Mouse (Mus musculus): ENCODE measurements around the gene Cldn17.

The Cldn17 gene

DNA sequence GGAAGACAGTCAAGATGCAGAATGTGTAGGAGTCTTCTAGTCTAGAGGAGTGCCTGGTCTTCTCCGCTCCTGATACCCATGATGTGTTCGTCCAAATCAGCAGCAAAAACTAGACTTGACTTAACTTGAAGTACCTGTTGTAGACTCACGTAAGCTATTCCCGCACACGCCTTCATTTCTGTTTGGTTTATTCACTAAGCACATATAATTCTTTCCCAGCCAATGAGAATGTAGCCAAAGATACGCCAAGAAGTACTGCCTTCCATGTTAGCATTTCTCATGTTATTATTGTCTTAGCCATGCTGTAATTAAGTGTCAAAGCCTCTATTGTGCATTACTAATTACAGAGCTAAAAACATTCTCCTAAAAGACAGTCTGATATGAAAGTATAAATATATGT is at the start of gene Cldn17:
TSS of gene Cldn17 (minus strand) at position 101 of the 400 bp plus-strand sequence.
- no peak for DNase-seq (ENCODE audit: low spot score)

DNA sequence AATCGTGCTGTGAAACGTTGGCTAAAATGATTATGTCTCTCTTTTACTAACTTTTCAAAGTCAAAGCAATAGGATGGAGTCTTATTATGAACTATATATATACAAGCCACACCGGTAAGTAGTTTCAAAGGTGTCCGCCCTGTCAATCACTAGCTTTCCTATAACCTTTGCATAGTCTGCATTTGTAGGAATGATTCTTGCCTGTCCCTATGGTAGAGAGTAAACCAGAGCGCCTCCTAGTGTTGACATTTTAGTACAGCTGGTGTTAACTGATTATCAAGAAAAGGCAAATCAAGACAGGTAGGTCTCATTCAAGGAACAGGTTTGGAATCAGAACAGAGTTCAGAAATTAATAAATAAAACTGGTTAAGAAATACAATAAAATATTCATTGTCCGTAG is 35.7 kb upstream of the Cldn17 start:
- peak; percentile 38 for DNase-seq (ENCODE audit: low spot score)

DNA sequence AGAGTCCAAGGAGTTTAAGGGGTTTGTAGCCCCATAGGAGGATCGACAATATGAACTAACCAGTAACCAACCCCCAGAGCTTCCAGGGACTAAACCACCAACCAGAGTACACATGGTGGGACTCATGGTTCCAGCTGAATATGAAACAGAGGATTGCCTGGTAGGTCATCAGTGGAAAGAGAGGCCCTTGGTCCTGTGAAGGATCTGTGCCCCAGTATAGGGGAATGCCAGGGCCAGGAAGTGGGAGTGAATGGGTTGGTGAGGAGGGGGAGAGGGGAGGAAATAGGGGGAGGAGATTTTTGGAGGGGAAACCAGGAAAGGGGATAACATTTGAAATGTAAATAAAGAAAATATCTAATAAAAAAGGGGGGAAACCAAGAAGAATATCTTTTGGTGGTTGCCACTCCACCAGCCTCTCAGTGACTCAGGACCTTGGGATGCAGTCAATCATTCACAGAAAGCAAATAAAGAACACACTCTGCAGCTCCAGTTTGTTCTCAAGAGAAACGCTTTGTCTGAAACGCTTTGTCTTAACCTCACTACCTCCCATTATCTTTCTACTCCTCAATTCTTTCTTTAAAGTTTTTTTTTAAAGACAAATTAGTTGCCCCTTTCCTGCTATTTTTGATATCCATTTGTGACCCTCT is 33.2 kb upstream of the Cldn17 start:
- no peak for DNase-seq (ENCODE audit: low spot score)

DNA sequence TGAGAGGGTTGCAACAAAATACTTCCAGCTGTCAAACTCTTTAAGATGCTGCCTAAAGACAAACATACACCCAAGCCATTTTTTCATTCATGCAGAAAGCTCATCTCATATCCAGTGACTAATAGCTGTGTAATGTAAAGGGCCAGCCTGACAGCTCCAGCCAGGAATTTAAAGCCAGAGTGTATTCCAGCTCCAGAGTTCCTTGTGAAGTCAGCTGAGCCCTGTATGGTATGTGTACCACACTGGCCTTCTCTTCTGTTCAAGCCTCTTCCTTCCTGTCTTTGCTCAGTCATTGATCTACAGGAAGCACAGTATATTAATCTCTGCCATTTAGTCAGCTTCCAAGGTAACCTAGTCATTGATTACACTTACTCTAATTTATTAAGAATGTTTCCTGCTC is 4.6 kb upstream of the Cldn17 start:
- DNase-seq (ENCODE audit: low spot score) = no peak

DNA sequence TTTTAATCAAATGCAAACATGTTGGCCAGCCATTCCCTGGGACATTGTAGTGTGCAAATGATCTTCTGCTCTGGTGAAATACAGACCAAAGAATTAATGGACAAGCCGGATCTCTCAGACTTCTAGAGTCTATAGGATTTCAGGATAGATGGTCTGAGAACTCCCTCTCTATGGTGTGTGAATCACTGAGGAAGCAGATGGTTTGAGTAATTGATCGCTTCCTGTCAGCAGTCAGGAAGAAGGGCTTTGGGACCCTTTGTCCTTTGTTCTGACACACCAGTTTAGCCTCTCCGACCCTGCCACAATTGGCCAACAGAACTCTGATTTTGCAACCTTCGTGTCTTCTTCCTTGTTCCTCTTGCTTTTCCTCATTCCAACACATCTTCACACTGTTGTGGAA is 1.4 kb upstream of the Cldn17 start:
- no peak for DNase-seq (ENCODE audit: low spot score)

DNA sequence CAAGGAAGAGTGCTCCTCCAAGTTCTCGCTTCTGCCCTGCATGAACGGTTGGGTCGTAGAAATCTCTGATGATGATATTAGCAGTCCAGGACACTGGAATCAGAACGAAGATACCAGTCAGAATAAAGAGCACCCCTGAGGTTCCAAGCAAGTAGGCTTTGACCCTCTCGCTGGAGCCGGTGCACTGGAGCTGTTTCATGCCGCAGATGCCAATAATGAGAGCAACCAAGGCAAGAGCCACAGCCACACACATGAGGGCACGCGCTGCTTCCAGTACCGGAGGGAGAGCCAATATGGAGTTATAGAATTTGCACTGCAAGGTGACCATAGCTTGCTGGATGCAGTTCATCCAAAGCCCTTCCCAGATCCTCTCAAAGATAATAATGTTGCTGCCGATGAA is 440 bp downstream of the Cldn17 start:
- no peak for DNase-seq (ENCODE audit: low spot score)

DNA sequence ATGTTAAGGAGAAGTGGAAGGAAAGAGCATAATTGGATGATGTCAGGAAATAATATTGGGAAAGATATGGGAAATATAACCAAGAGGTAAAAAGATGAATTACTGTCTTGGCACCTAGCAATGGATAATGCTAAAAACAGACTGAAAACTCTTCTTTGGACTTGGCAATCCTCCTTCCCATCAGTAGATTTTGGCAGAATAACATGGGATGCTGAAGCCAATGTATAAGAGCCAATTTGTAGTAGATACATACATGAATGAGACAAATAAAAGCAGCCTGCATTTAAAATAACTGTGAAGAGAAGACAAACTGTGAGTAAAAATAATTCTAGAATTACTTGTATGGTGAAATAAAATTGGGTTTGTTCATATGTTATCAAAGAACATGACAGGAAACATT is 18.7 kb downstream of the Cldn17 start:
- DNase-seq (ENCODE audit: low spot score) = no peak

DNA sequence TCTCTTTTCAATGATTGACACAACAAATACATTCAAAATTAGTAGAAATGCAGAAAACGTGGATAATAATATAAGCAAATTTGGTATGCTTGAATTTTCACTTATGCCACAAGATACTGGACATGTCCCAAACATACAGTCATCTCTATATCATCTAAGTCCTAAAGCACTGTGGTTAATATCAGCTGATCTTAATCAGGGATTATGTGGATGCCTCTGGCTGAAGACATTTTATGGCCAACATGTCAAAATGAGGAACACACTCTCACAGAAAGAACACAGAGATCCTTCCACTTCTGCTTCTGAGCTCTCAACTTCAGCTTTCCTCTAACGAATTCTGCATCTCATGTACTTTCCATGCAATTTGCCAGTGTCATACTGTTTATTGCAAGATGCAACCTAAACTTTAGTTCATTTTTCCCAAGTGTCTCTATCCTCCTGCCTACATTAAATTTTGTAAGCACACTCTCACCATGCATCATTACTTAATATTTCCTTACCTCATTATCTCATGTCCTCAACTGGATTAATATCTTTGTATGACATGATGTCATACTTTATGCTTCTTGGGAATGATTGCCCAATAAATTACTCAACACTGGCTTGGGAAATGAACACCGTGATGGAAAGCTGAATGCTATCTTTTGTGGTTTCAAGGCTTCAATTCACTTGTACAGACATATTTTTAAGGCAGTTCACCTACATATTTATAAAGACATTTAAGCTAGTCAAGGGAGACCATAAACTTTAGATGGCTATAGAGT is 26.6 kb downstream of the Cldn17 start:
- no peak for DNase-seq (ENCODE audit: low spot score)

DNA sequence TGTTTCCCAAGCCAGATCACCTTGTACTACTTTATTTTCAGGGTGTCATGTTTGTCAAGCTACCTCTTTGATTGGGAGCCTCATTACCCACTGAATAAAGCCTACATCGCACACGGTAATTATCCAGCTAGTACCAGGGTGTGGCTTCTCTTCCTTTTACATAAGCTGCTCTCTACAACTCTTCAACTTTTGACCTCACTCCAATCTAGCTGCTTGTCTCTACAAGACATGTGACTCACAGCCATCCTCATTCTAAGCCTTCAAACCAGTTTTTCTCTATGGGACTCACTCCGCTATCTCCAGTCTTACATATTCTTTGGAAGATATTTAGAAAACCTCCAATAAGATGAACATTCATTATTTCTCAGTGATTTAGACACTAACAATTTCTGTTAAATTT is 43.5 kb downstream of the Cldn17 start:
- no peak for DNase-seq (ENCODE audit: low spot score)
